Mouse (Mus musculus) A20 (cell line): Measurements from ENCODE around the gene Emg1.

Source experiments
- DNase-seq: peaks from one replicate; pipeline ENCODE4 v3.0.0-alpha.2; 2011; ENCODE audit warnings: low read depth, low spot score

The Emg1 gene

GRCm38 (mm10) chr6:124740888-124741761 lies 29.1 kb upstream of the Emg1 start, which contains the start of gene Grcc10:
Gene Grcc10, minus strand, starts transcription at chr6:124741374.
- DNase-seq = peak; percentile 92

- peak; percentile 87 for DNase-seq
Measured at GRCm38 (mm10) chr6:124740211-124740887, 28.4 kb upstream of the Emg1 start.

DNA sequence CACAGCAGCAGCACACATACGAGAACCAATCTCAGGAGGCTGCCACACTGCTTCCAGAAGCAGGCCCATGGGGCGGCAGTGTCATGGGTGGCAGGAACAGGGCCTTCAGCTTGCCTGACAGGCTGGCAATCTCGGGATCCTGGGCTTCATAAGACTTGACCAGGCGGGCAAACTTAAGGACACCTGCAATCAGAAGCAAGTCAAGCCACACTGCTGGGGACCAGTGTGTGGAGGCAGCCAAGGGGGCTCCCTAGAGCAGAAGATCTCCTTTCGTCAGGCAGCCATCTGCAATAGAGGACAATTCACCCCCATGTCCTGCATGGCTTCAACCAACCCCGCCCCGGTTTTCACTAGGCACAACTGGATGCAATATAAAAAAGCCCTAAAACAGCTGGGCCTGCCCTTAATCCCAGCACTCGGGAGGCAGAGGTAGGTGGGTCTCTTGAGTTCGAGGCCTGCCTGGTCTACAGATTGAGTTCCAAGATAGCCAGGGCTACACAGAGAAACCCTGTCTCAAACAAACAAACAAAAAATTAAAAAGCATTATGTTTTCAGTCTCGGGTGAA lies 27.3 kb upstream of the Emg1 start:
- DNase-seq = no peak

DNA sequence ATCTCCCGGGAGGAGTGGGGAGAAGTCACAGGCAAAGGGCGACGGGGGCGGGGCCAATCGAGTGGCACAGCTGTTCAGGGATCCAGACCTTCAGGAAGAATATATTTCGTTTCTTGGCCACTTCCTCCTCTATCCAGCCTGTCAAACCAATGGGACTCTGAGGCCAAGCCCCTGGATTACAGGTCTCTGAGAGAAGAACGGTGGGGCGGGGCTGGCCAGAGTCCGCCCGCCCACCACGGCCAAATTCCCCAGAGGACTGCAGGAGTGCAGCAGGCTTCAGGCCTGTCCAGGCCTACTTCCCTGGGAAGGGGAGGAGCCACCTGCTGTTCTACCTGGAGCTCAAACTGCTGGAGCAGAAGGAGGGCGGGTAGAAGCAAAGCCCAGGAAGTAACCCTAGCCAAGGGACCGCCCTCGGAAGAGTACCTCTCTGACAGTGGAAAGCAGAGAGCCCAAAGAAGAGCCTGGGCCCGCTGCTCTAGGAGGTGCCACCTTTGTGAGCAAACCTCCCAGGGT lies 26.6 kb upstream of the Emg1 start, which contains the start of gene Ptpn6:
Gene Ptpn6 (minus strand): TSS at position 204 of the 513 bp plus-strand sequence.
- no peak for DNase-seq

DNA sequence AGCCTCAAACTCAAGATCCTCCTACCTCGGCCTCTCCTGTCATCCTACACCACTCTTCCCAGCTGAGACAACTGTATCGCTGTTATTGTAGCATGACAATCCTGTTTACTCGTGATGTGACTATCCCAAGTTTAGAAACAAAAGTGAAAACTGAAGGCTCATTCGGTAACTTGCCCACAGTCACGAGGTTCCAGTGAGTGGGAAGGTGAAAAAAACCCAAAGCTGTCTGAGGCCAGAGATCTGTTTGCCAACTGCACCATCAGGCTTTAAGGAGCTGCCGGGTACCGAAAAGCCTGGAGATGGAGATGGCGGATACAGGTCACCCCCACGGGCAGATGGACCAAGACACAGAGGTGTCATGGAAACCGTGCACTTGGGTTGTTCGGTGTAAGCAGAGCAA lies 25.1 kb upstream of the Emg1 start:
- DNase-seq = no peak

DNA sequence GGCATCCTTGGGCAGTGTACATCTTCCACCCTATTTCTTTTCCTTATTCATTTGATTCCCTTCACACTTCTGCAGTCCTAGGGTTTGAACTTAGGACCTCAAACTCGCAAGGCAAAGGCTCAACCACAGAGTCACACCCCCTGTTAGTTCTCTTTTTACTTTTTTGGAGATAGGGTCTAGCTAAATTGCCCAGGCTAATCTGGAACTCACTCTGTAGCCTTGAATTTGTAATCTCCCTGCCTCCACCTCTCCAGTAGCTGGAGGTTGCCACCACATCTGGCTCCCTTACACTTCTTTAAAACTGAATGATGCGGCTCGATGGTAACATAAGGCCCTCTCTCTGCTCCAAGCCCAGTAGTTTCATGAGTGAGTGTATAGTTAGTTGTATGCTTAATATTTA lies 22.4 kb upstream of the Emg1 start:
- no peak for DNase-seq

- peak; percentile 92 for DNase-seq
Measured at GRCm38 (mm10) chr6:124732476-124733370, 20.7 kb upstream of the Emg1 start.

GRCm38 (mm10) chr6:124731038-124731437 lies 19.1 kb upstream of the Emg1 start:
- DNase-seq = peak; percentile 59

DNA sequence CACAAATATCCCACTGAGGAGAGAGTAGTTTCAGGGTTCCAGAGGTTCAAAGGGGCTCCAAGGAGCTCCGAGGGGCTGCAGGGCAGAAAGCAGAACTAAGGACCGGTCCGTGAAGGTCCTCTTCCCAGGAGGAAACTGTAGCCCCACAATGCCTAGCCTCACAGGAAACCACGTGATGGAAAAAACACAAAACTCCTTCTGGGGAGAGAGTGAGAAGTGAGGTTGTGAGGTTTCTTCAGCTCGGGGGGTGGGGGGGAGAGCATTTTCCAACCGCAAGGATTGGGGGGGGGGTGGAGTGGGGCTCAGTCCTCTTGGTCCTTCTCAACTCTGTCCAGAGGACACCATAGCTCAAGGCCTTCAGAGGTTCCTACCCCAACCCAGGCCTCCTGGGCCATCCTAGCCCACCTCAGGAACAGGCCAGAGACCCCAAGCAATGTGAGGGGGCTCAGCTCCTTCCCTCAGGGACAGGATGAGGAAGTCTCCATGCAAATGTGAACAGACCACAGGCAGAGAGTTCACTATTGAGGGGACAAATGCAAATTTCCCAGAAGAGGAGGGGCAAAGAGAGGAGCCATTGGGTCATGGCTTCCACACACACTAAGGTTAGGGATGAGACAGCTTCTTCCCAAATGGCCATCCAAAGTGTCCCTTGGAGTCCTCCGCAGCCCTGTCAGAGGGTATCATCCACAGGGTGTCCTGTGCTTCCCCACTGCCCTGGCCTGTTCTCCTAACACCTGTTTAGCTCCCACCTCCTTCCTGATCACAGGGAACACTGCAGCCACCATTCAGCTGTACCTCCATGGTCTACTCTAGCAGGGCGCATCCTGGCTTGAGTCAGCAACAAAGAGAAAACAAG lies 18.1 kb upstream of the Emg1 start:
- DNase-seq = peak; percentile 87

DNA sequence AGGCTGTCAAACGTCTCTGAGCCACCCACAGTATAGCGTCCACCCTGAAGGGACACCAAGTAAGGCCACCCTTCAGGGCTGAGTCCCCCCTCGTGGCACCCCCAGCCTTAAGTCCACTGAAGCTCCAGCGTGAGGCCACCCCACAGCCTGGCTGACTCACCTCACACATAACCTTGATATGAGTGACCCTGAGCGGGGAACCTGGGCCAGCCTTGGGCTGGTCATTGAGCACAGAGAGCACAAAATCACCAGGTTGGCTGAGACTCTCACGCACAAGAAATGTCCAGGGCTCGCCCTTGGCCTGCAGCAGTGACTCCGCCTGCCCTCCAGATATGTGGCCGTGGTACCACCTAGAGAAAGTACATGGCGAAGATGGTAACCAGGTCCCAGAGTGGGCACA lies 16.6 kb upstream of the Emg1 start:
- DNase-seq = no peak

GRCm38 (mm10) chr6:124724472-124724871 lies 12.5 kb upstream of the Emg1 start:
- no peak for DNase-seq

DNA sequence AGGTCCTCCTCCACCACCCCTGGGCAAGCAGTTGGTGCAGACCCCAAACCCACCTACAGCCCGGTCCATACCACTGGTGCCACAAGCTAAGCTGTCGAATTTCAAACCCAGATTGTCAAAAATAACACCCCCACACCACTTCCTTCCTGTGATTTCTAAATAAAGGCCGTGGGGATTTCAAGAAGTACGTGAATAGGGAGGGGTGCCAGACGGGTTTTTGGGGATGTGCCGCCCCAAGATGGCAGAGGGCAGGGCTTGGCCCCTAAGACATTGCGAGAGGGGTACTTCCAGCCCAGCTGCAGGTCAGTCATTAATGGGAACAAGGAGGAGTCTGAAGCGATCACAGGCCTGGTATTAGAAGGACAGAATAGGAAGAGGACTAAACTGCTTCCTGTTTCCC lies 11.6 kb upstream of the Emg1 start:
- DNase-seq = peak; percentile 62

GRCm38 (mm10) chr6:124722876-124723473 lies 11.0 kb upstream of the Emg1 start:
- peak; percentile 58 for DNase-seq

DNA sequence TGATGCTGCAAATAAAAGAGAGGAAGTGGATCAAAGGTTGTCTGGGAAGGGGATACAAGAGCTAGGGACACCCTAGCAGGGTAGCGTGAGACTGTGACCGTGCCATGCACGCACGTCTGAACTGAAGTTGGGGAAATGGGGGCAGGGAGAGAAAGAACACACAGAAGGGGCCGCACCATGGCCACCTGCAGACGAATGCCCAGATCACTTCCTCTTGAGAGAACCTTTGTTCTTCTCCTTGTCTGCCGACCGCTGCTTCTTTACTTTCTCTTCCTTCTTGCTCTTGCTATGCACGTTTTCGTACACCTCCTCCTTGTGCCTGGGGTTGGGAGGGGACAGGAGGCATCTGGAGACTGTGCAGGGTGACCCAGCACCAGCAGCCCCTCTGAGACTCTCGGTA lies 8.9 kb upstream of the Emg1 start:
- peak; percentile 94 for DNase-seq

DNA sequence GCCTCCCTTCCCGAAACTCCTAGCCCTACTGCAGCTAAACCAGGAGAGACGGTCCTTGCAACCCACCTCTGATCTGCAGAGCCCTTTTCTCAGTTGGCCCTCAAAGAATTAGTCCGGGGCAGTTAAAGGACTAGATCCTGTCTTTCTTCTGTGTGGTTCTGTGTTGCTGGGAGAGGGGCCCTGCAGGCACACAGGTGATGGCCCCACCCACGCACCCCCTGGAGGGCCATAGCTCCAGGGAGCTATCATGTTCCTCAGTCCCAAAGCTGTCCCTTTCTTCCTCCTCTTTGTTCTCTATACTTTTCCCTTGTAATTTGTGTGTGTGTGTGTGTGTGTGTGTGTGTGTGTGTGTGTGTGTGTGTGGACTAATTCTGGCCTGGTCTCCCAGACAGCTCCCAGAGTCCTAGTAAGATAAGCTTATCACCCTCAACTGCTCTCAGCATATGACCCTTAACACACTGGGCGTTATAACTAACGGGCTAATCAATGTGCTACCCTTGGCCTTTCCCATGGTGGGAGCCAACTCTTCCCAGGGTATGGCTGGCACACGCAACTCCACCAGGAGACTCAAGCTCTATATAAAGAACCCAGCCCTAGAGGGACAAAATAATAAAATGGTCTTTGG lies 7.5 kb upstream of the Emg1 start:
- no peak for DNase-seq

DNA sequence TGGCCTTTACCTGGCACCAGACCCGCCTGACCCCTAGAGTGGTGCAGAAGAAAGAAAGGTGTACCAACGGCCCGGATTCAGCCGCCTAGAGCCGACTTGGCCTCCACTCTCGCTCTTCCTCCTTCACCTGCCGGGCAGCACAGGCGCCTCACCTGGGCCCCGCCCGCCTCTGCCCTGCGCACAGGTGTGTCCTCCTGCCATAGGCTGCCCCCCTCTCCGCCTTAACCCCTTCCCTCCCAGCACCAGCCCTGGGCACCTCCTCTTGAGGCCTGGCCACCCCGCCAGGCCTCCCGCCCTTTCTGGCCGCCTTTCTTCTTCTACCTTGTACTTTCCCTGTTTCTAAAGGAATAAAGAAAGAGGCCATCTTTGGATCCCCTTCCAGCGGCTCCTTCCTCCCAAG lies 6.7 kb upstream of the Emg1 start:
- no peak for DNase-seq

- DNase-seq = no peak
Measured at GRCm38 (mm10) chr6:124717968-124718367, 6.0 kb upstream of the Emg1 start.

- DNase-seq = peak; percentile 83
Measured at GRCm38 (mm10) chr6:124716864-124717490, 5.0 kb upstream of the Emg1 start.

DNA sequence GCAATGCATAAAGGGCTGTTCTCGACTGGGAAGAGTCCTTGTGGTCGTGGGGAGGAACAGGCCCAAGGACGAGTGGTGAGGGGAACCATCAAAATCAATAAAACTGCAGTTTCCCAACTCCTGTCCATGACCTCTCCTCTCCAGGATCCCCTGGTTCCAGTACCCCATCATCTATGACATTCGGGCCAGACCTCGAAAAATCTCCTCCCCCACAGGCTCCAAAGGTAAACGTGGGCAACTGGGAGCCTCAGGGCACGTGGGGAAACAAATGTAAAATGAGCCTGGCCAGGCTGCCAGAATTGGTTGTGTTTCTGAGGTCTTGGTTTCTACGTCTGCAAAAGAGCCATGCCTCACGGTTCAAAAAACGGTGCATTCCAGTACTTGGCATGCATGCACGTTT lies 940 bp upstream of the Emg1 start:
- no peak for DNase-seq
